Mouse (Mus musculus) C2C12 (cell line): ENCODE data around the gene Igsf21.

Source experiments
- CTCF ChIP-seq: IDR thresholded peaks from one replicate; pipeline ENCODE4 v1.5.1; 2011; ENCODE audit not compliant: control insufficient read depth, insufficient read depth, insufficient read length
- MAX ChIP-seq: IDR thresholded peaks from one replicate; pipeline ENCODE4 v1.6.1; 2011; ENCODE audit warnings: mild to moderate bottlenecking, control low read depth
- MYOG ChIP-seq: IDR thresholded peaks from one replicate; pipeline ENCODE4 v1.6.1; 2011; ENCODE audit not compliant: control insufficient read depth, insufficient read length; ENCODE audit errors: extremely low read depth

- TF ChIP-seq CTCF (no peak), MYOG (no peak), MAX (no peak)
Observed at GRCm38 (mm10) chr4:140004932-140005331, 241.7 kb downstream of the Igsf21 start.
